Mouse (Mus musculus) liver, postnatal 0 days (tissue): ENCODE data around the gene Pdcd1.

ENCODE experiments used
- CTCF ChIP-seq: sonication (generic); IDR thresholded peaks from 2 replicates; pipeline ENCODE4 v1.5.1; 2016; ENCODE audit warnings: antibody characterized with exemption, low read depth
- EP300 ChIP-seq: IDR thresholded peaks from 2 replicates; pipeline ENCODE4 v1.6.1; 2016; ENCODE audit warnings: antibody characterized with exemption, low read depth, mild to moderate bottlenecking

DNA sequence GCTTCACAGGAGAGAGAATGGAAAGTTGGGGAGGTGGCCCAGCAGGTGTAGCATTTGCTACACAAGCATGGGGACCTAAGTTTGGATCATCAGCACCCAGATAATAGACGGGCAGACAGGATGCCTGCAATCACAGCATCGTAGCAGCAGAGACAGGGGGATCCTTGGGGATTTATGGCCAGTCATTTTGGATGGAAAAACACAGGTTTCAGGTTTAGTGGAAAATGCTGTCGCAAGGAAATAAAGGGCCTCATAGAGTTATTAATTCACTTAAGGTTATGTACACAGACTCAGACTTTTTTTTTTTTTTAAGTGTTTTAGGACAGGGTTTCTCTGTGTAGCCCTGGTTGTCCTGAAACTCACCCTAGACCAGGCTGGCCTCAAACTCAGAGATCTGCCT, 6.8 kb downstream of the Pdcd1 start:
- no peak for TF ChIP-seq CTCF
- no peak for TF ChIP-seq EP300
